Comparison of ENCODE assay signal across 15 mouse cellular contexts in the genomic region with DNA sequence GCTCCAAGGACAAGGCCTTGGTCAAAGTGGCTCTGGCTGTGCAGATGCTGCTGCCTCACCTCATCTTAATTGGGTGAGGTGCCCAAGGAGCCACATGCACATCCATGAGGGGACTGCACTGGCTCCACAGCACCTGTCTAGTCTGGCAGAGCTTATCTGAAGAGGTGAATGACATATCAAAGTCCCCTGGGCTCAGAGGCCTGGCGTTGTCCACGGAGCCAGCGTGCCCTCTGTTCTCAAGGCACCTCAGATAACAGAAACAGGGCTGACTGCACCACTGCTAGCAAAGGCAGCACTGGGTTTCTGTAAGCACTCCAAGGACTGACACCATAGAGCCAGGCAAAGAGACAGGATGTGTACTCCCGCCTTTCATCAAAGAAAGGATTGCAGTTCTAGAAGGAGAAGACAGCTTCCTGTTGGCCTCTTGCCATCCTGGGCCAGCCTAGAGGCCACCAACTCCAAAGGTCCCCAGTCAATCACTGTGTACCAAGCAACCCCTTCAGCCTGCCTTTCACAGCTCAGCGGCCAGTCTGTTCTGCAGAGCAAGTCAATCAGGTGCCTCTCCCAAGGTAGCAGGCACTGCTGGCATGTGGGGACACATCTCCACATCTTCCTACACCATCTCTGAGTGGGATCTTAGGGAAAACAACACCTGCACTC. TPM values are rescaled to one million over a fixed set of nuclear protein-coding genes. Genes with fewer than 3 reads are reported as not detected.
A peak's percentile ranks its signal among the peaks of the same experiment; 100 is the strongest.
DNase-seq lines count a peak whose midpoint lies in the region; ATAC-seq and TF ChIP-seq lines count a peak whose summit lies in the region.
"Had no signal": no experiment of that assay in that cellular context is flagged by ENCODE, and none has a peak within 500 bp of the region (broad histone marks: within the 10 kb centered on the region; RNA-seq: fewer than 3 reads in every experiment).

No protein-coding gene starts in this region.

- H3K9me3 ChIP-seq in embryonic facial prominence, embryonic 15.5 days (replicated peaks), result no peaks in the 10 kb centered on the region
- H3K9me3 ChIP-seq in embryonic facial prominence, embryonic 10.5 days, result no peaks in the 10 kb centered on the region
- H3K9me3 ChIP-seq in heart, postnatal 0 days (replicated peaks; ENCODE audit: control insufficient read depth, low read length), result no peaks in the 10 kb centered on the region
- H3K9me3 ChIP-seq: G1E; hindbrain, embryonic 12.5 days; midbrain, embryonic 13.5 days had no signal

- 83% methylated on average over 5 of the region's 5 CpGs for WGBS in embryonic facial prominence, embryonic 15.5 days
- WGBS in embryonic facial prominence, embryonic 10.5 days, result 93% methylated on average over 5 of the region's 5 CpGs
- 38% methylated on average over 5 of the region's 5 CpGs for WGBS in heart, postnatal 0 days
- WGBS in small intestine, adult 2 months, result 29% methylated on average over 5 of the region's 5 CpGs

- H3K4me2 ChIP-seq in embryonic facial prominence, embryonic 15.5 days (replicated peaks), result no peak overlapping the region
- no peak overlapping the region for H3K4me2 ChIP-seq in heart, postnatal 0 days (ENCODE audit: low read depth, low read length)
- H3K4me2 ChIP-seq: hindbrain, embryonic 12.5 days; liver, embryonic 11.5 days; midbrain, embryonic 13.5 days had no signal

- no peak overlapping the region for H3K9ac ChIP-seq in embryonic facial prominence, embryonic 15.5 days
- H3K9ac ChIP-seq in heart, postnatal 0 days (replicated peaks; ENCODE audit: low read depth, low read length), result no peak overlapping the region
- H3K9ac ChIP-seq: hindbrain, embryonic 12.5 days; midbrain, embryonic 13.5 days had no signal

- TF ChIP-seq EP300 in heart, postnatal 0 days (IDR thresholded peaks at IDR 0.05; ENCODE audit: low read depth), result no peak

- H3K36me3 ChIP-seq in embryonic facial prominence, embryonic 15.5 days, result peaks cover 83% of the 10 kb centered on the region
- H3K36me3 ChIP-seq in embryonic facial prominence, embryonic 10.5 days (replicated peaks), result peaks cover 96% of the 10 kb centered on the region
- peaks cover 67% of the 10 kb centered on the region for H3K36me3 ChIP-seq in heart, postnatal 0 days (replicated peaks; ENCODE audit: control insufficient read depth, insufficient read depth, low read length)
- peaks cover 55% of the 10 kb centered on the region for H3K36me3 ChIP-seq in small intestine, adult 2 months (ENCODE audit: control insufficient read depth, insufficient read depth, low read length)

- intact Hi-C loops in left cerebral cortex, postnatal 25 days (cut with DNase I), result no loop called here

- ATAC-seq in embryonic facial prominence, embryonic 15.5 days (ENCODE audit: insufficient number of reproducible peaks, low FRiP score, low TSS enrichment, low read depth), result peak; percentile 26; the same call in 1 of the 2 replicates
- peak; percentile 42 for ATAC-seq in heart, postnatal 0 days (ENCODE audit: insufficient read depth, low read depth)
- ATAC-seq: midbrain, embryonic 13.5 days had no signal

- DNase-seq in embryonic facial prominence, embryonic 10.5 days (ENCODE audit: low spot score), result no peak
- no peak for DNase-seq in heart, postnatal 0 days (ENCODE audit: low spot score)
- DNase-seq in heart, adult 8-10 months (ENCODE audit: low spot score), result no peak
- DNase-seq in lung, postnatal 10 days, result peak; percentile 37
- no peak for DNase-seq in lung, postnatal 4 days
- no peak for DNase-seq in left cerebral cortex, postnatal 25 days (ENCODE audit: low spot score in 2 of 2)
- DNase-seq: gastrocnemius, postnatal 14 days; lung, postnatal 14 days; thymus, postnatal 4 days had no signal

- H3K4me1 ChIP-seq in embryonic facial prominence, embryonic 15.5 days, result no peaks in the 10 kb centered on the region
- H3K4me1 ChIP-seq in embryonic facial prominence, embryonic 10.5 days, result no peaks in the 10 kb centered on the region
- peaks cover 5% of the 10 kb centered on the region; the same call in 1 of the 2 replicates for H3K4me1 ChIP-seq in heart, postnatal 0 days (ENCODE audit: control insufficient read depth, insufficient read depth)
- H3K4me1 ChIP-seq in small intestine, adult 2 months (ENCODE audit: control insufficient read depth, insufficient read depth, insufficient read length, low read length), result peaks cover 13% of the 10 kb centered on the region; the same call in 1 of the 2 replicates
- H3K4me1 ChIP-seq: hindbrain, embryonic 12.5 days; midbrain, embryonic 13.5 days had no signal

- no peak overlapping the region for H3K4me3 ChIP-seq in embryonic facial prominence, embryonic 15.5 days (replicated peaks)
- H3K4me3 ChIP-seq in embryonic facial prominence, embryonic 10.5 days, result no peak overlapping the region
- no peak overlapping the region for H3K4me3 ChIP-seq in heart, postnatal 0 days (ENCODE audit: low read depth, low read length)
- no peak overlapping the region for H3K4me3 ChIP-seq in small intestine, adult 2 months (ENCODE audit: low read depth, low read length)
- H3K4me3 ChIP-seq: hindbrain, embryonic 12.5 days; midbrain, embryonic 13.5 days had no signal

- no peaks in the 10 kb centered on the region for H3K27me3 ChIP-seq in embryonic facial prominence, embryonic 15.5 days
- H3K27me3 ChIP-seq in embryonic facial prominence, embryonic 10.5 days (replicated peaks; ENCODE audit: low read depth, poor library complexity, severe bottlenecking), result no peaks in the 10 kb centered on the region
- no peaks in the 10 kb centered on the region for H3K27me3 ChIP-seq in heart, postnatal 0 days (ENCODE audit: control insufficient read depth, insufficient read depth, low read length)
- no peaks in the 10 kb centered on the region for H3K27me3 ChIP-seq in small intestine, adult 2 months (ENCODE audit: control insufficient read depth, insufficient read depth, low read length)
- H3K27me3 ChIP-seq: hindbrain, embryonic 12.5 days; midbrain, embryonic 13.5 days had no signal

- no peak overlapping the region for H3K27ac ChIP-seq in embryonic facial prominence, embryonic 15.5 days (replicated peaks)
- no peak overlapping the region for H3K27ac ChIP-seq in embryonic facial prominence, embryonic 10.5 days (replicated peaks)
- no peak overlapping the region for H3K27ac ChIP-seq in heart, postnatal 0 days (ENCODE audit: low read depth)
- peak overlapping the region; percentile 46 for H3K27ac ChIP-seq in small intestine, adult 2 months (ENCODE audit: insufficient read depth, low read depth, low read length)
- H3K27ac ChIP-seq: hindbrain, embryonic 12.5 days; midbrain, embryonic 13.5 days had no signal

- no peak for TF ChIP-seq POLR2A in small intestine, adult 2 months (IDR thresholded peaks at IDR 0.05; ENCODE audit: low read depth, low read length)

- TF ChIP-seq CTCF in heart, postnatal 0 days (IDR thresholded peaks at IDR 0.05; ENCODE audit: low read depth), result no peak
- no peak for TF ChIP-seq CTCF in small intestine, adult 2 months (IDR thresholded peaks at IDR 0.05; ENCODE audit: extremely low read depth, insufficient read length, insufficient replicate concordance, low read depth, low read length)

RNA-seq across cellular contexts. Expression of a gene that starts 10.1 kb away (rescaled TPM):
- polyA plus RNA-seq in embryonic facial prominence, embryonic 15.5 days (2015; fragmentation: Nextera tagmentation; extraction: Ambion mirVana), result 15.4 and 15.9 TPM in 2 replicates
- 5.3 and 6.6 TPM in 2 replicates for polyA plus RNA-seq in embryonic facial prominence, embryonic 10.5 days (2016; fragmentation: Nextera tagmentation; extraction: Ambion mirVana)
- total RNA-seq in heart, postnatal 0 days (2014; rRNA removed; ENCODE audit: low replicate concordance), result 3.6 TPM in 1 of 2 replicates, not detected in the other
- 1.5 and 2.5 TPM in 2 replicates for polyA plus RNA-seq in heart, postnatal 0 days (2015; fragmentation: Nextera tagmentation; extraction: Ambion mirVana)
- total RNA-seq in heart, adult 8-10 months (2022), result under 1 TPM in 2 of 4 experiments, not detected in 2; 0.60 to 0.62 TPM
- polyA plus RNA-seq in small intestine, adult 2 months (2012; rRNA removed), result 0.39 and 0.76 TPM in 2 replicates
- total RNA-seq in left cerebral cortex, postnatal 25 days (2021), result 10 to 100 TPM; 22.3 to 26.4 TPM

RNA-seq across cellular contexts. Expression of a gene that starts 37.2 kb away (rescaled TPM):
- 28.1 and 32.5 TPM in 2 replicates for polyA plus RNA-seq in embryonic facial prominence, embryonic 15.5 days (2015; fragmentation: Nextera tagmentation; extraction: Ambion mirVana)
- 66.7 and 68.7 TPM in 2 replicates for polyA plus RNA-seq in embryonic facial prominence, embryonic 10.5 days (2016; fragmentation: Nextera tagmentation; extraction: Ambion mirVana)
- total RNA-seq in heart, postnatal 0 days (2014; rRNA removed; ENCODE audit: low replicate concordance), result 18.2 and 41.1 TPM in 2 replicates
- polyA plus RNA-seq in heart, postnatal 0 days (2015; fragmentation: Nextera tagmentation; extraction: Ambion mirVana), result 10.1 and 10.3 TPM in 2 replicates
- 10 to 100 TPM; 19.0 to 23.8 (median 20.1) TPM for total RNA-seq in heart, adult 8-10 months (2022)
- polyA plus RNA-seq in small intestine, adult 2 months (2012; rRNA removed), result 13.6 and 24.3 TPM in 2 replicates
- total RNA-seq in left cerebral cortex, postnatal 25 days (2021), result 10 to 100 TPM; 62.4 to 63.8 TPM
